Mouse (Mus musculus): ENCODE measurements around the gene Plekho1.

The Plekho1 gene

GRCm38 (mm10) chr3:95945731-95946240 is 50.0 kb downstream of the Plekho1 start:
- DNase-seq (ENCODE audit: low read depth): no peak

- no peak for DNase-seq (ENCODE audit: low read depth)
Observed at GRCm38 (mm10) chr3:95944742-95945141, 51.1 kb downstream of the Plekho1 start.

GRCm38 (mm10) chr3:95943226-95943625 is 52.6 kb downstream of the Plekho1 start:
- no peak for DNase-seq (ENCODE audit: low read depth)

- DNase-seq (ENCODE audit: low read depth): no peak
Observed at GRCm38 (mm10) chr3:95942749-95943148, 53.1 kb downstream of the Plekho1 start.

GRCm38 (mm10) chr3:95938835-95939234 is 57.0 kb downstream of the Plekho1 start:
- no peak for DNase-seq (ENCODE audit: low read depth)
